Mouse (Mus musculus): ENCODE results near the gene Ltb. TPM values are rescaled to one million over a fixed set of nuclear protein-coding genes. Genes with fewer than 3 reads are reported as not detected.

Gene Ltb
- polyA plus RNA-seq, 1 experiment: 531 TPM

DNA sequence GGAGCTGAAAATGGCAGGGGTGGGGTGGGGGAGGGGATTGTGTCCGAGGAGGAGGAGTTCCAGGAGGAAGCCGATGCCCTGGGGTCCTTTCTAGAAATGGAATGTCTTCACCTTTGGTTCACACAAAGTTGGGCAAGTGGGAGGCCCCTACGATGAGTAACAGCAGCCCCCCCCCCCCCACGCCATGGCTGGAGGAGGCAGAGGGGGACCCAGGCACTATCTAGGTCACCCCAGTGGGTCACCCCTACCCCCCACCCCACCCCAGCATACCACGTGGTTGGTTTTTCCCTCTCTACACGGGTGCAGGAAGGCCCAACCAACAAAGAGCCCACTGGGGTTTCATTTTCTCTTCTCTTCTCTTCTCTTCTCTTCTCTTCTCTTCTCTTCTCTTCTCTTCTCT is 2.9 kb downstream of the Ltb start:
- WGBS: 13% methylated on average over 6 of the region's 6 CpGs
- Histone ChIP-seq H3K4me3 (ENCODE audit: extremely low read depth, insufficient read depth, insufficient read length) (peak overlapping the region; percentile 37; the same call in 1 of the 2 replicates), H3K4me1 (ENCODE audit: control insufficient read depth, insufficient read depth, insufficient read length) (peaks cover 22% of the 10 kb centered on the region; the same call in 1 of the 2 replicates)

DNA sequence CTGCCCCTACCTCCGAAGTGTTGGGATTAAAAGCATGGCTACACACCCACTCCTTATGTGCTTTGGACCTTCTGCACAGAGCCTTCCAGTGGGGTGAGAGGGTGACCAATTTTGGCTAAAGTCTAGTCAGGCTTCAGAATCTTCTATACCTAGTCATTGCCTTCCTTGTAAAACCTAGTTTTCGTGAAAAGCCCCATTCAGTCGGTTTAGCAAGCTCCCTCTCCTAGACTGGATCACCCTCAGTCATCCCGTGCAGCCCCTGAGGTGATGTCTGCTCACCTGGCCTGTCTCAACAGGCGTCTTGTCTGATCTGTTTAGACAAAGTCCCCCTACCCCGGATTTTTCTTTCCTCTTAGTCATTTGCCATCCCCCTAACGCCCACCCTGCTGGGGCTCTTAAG is 3.8 kb downstream of the Ltb start:
- WGBS: 76% methylated on average over 7 of the region's 7 CpGs
- no peak for DNase-seq (ENCODE audit: low read depth in 1 of 2, low spot score in 2 of 2)
- no peak overlapping the region for H3K27ac ChIP-seq (ENCODE audit: insufficient read depth, low read length)
- H3K27me3 ChIP-seq (ENCODE audit: control insufficient read depth, insufficient read depth, low read length): no peaks in the 10 kb centered on the region
- H3K4me3 ChIP-seq (ENCODE audit: extremely low read depth, insufficient read depth, insufficient read length): no peak overlapping the region
- H3K36me3 ChIP-seq (ENCODE audit: control insufficient read depth, insufficient read depth, low read length): peaks cover 15% of the 10 kb centered on the region
- TF ChIP-seq POLR2A (IDR thresholded peaks at IDR 0.05; ENCODE audit: low read depth, low read length) (no peak), CTCF (IDR thresholded peaks at IDR 0.05; ENCODE audit: extremely low read depth, insufficient read depth, insufficient read length, insufficient replicate concordance) (no peak)
- H3K4me1 ChIP-seq (ENCODE audit: control insufficient read depth, insufficient read depth, insufficient read length): peaks cover 26% of the 10 kb centered on the region

More for the DNA sequence above, 2.9 kb downstream of the Ltb start:
- peaks cover 15% of the 10 kb centered on the region for H3K36me3 ChIP-seq (ENCODE audit: control insufficient read depth, insufficient read depth, low read length)
- H3K27me3 ChIP-seq (ENCODE audit: control insufficient read depth, insufficient read depth, low read length): no peaks in the 10 kb centered on the region
- H3K27ac ChIP-seq (ENCODE audit: insufficient read depth, low read length): peak overlapping the region; percentile 29; the same call in 1 of the 2 replicates
- TF ChIP-seq POLR2A (IDR thresholded peaks at IDR 0.05; ENCODE audit: low read depth, low read length): no peak
- no peak for TF ChIP-seq CTCF (IDR thresholded peaks at IDR 0.05; ENCODE audit: extremely low read depth, insufficient read depth, insufficient read length, insufficient replicate concordance)
- no peak for DNase-seq (ENCODE audit: low read depth in 1 of 2, low spot score in 2 of 2)

DNA sequence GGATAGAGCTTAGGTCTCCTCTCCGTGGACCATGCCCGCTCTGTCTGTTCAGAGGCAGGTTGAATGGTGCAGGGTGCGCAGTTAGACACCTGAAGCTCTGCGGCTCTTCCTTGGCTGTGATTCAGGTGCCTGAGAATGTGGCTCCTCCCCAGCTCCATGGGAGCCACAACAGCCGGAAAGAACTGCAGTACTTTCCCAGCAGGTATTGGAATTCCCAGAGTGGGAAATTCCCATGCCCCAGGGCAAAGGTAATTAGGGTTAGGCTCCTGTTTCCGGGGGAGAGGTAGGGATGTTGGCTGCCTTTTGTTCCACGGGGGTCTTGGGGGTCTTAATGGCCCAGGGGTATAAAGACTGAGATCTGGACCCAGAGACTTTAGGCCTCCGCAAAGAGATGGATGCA is 4.7 kb downstream of the Ltb start:
- no peak overlapping the region for H3K27ac ChIP-seq (ENCODE audit: insufficient read depth, low read length)
- no peak for TF ChIP-seq CTCF (IDR thresholded peaks at IDR 0.05; ENCODE audit: extremely low read depth, insufficient read depth, insufficient read length, insufficient replicate concordance)
- TF ChIP-seq POLR2A (IDR thresholded peaks at IDR 0.05; ENCODE audit: low read depth, low read length): no peak
- H3K4me3 ChIP-seq (ENCODE audit: extremely low read depth, insufficient read depth, insufficient read length): no peak overlapping the region
- DNase-seq (ENCODE audit: low read depth in 1 of 2, low spot score in 2 of 2): no peak
- peaks cover 22% of the 10 kb centered on the region for H3K4me1 ChIP-seq (ENCODE audit: control insufficient read depth, insufficient read depth, insufficient read length)
- WGBS: 86% methylated on average over 8 of the region's 8 CpGs
- peaks cover 15% of the 10 kb centered on the region for H3K36me3 ChIP-seq (ENCODE audit: control insufficient read depth, insufficient read depth, low read length)
- no peaks in the 10 kb centered on the region for H3K27me3 ChIP-seq (ENCODE audit: control insufficient read depth, insufficient read depth, low read length)

DNA sequence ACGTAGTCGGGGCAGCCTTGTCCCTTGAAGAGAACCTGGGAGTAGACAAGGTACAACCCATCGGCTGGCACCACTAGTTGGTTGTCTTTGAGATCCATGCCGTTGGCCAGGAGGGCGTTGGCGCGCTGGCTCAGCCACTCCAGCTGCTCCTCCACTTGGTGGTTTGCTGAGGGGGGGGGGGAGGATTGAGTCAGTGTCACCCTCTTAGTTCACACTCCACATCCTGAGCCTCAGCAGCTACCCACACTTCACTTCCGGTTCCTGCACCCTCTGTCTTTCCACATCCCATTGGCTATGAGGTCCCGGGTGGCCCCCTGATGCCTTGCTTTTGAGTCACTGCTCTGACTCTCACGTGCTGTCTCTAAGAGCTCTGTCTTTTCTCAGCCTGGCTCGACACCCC is 6.2 kb downstream of the Ltb start:
- 8% methylated on average over 11 of the region's 11 CpGs for WGBS
- TF ChIP-seq POLR2A (IDR thresholded peaks at IDR 0.05; ENCODE audit: low read depth, low read length) (no peak), CTCF (IDR thresholded peaks at IDR 0.05; ENCODE audit: extremely low read depth, insufficient read depth, insufficient read length, insufficient replicate concordance) (no peak)
- H3K4me3 ChIP-seq (ENCODE audit: extremely low read depth, insufficient read depth, insufficient read length): peak overlapping the region; percentile 63
- DNase-seq (ENCODE audit: low read depth in 1 of 2, low spot score in 2 of 2): peak; percentile 68 to 75
- no peaks in the 10 kb centered on the region for H3K27me3 ChIP-seq (ENCODE audit: control insufficient read depth, insufficient read depth, low read length)
- H3K27ac ChIP-seq (ENCODE audit: insufficient read depth, low read length): peak overlapping the region; percentile 69
- H3K36me3 ChIP-seq (ENCODE audit: control insufficient read depth, insufficient read depth, low read length): peaks cover 11% of the 10 kb centered on the region
- peaks cover 26% of the 10 kb centered on the region for H3K4me1 ChIP-seq (ENCODE audit: control insufficient read depth, insufficient read depth, insufficient read length)

DNA sequence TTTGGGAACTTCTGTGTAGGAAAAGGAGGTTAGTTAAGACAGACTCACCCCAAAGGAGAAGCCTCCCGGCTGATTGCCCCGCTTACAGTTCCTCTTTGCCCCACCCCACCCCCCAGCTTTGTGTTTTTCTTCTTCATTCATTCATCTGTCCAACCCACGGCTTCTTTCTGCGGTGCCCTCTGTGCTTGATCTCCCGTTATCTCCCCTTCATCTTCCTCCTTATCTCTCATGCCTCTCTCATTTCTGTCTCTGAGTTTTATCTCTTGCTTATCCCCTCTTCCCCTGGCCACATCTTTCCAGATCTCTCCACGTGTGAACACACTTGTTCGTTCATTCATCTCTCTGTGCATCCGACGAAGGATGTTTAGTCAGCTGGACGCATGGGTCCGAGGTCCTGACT is 6.9 kb downstream of the Ltb start:
- peak in 1 of 2 experiments; percentile 50 for DNase-seq (ENCODE audit: low read depth in 1 of 2, low spot score in 2 of 2)
- H3K27me3 ChIP-seq (ENCODE audit: control insufficient read depth, insufficient read depth, low read length): no peaks in the 10 kb centered on the region
- WGBS: 6% methylated on average over 11 of the region's 11 CpGs
- no peak for TF ChIP-seq CTCF (IDR thresholded peaks at IDR 0.05; ENCODE audit: extremely low read depth, insufficient read depth, insufficient read length, insufficient replicate concordance)
- no peak for TF ChIP-seq POLR2A (IDR thresholded peaks at IDR 0.05; ENCODE audit: low read depth, low read length)
- H3K36me3 ChIP-seq (ENCODE audit: control insufficient read depth, insufficient read depth, low read length): peaks cover 5% of the 10 kb centered on the region
- H3K4me1 ChIP-seq (ENCODE audit: control insufficient read depth, insufficient read depth, insufficient read length): peaks cover 26% of the 10 kb centered on the region
- H3K27ac ChIP-seq (ENCODE audit: insufficient read depth, low read length): peak overlapping the region; percentile 69
- H3K4me3 ChIP-seq (ENCODE audit: extremely low read depth, insufficient read depth, insufficient read length): peak overlapping the region; percentile 63

DNA sequence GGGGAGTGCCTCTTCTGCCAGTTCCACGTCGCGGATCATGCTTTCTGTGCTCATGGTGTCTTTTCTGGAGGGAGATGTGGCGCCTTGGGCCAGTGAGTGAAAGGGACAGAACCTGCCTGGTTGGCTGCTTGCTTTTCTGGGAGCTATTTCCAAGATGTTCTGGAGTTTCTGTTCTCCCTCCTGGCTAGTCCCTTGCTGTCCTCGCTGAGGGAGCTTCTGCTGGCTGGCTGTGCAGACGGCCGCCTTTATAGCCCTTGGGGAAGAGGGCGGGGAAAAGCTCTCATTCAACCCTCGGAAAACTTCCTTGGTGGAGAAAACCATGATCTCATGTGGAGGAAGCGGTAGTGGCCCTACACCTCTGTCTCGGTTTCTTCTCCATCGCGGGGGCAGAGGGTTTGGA is 7.5 kb downstream of the Ltb start, which contains the start of gene Tnf:
Gene Tnf, minus strand, starts transcription at position 221 of the 400 bp plus-strand sequence.
- peak within 1 kb of the TSS; percentile 69 for H3K27ac ChIP-seq (ENCODE audit: insufficient read depth, low read length)
- peak within 1 kb of the TSS; percentile 63 for H3K4me3 ChIP-seq (ENCODE audit: extremely low read depth, insufficient read depth, insufficient read length)
- H3K27me3 ChIP-seq (ENCODE audit: control insufficient read depth, insufficient read depth, low read length): no peaks in the 10 kb centered on the region
- H3K4me1 ChIP-seq (ENCODE audit: control insufficient read depth, insufficient read depth, insufficient read length): peaks cover 24% of the 10 kb centered on the region
- 4% methylated on average over 13 of the region's 13 CpGs for WGBS
- TF ChIP-seq POLR2A (IDR thresholded peaks at IDR 0.05; ENCODE audit: low read depth, low read length): peak; percentile 93
- TF ChIP-seq CTCF (IDR thresholded peaks at IDR 0.05; ENCODE audit: extremely low read depth, insufficient read depth, insufficient read length, insufficient replicate concordance): no peak
- H3K36me3 ChIP-seq (ENCODE audit: control insufficient read depth, insufficient read depth, low read length): peaks cover 3% of the 10 kb centered on the region; the same call in 1 of the 2 replicates
- DNase-seq (ENCODE audit: low read depth in 1 of 2, low spot score in 2 of 2): peak in 1 of 2 experiments; percentile 73

DNA sequence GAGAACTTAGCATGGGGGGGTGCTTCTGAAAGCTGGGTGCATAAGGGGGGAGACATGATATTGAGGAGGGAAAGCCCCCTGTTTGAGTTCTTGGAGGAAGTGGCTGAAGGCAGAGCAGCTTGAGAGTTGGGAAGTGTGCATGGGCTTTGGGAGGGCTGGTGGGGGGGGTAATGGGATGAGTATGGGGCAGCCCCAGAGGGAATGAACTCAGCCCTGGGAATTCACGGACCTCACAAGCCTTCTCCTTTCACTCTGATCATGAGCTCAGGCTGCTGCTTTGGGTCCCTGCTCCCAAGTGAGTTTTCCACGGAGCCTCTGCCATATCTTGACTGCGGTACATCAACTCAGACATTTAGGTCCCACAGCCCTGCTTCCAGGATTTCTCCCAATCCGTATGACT is 8.2 kb downstream of the Ltb start:
- Histone ChIP-seq H3K27me3 (ENCODE audit: control insufficient read depth, insufficient read depth, low read length) (no peaks in the 10 kb centered on the region), H3K4me1 (ENCODE audit: control insufficient read depth, insufficient read depth, insufficient read length) (peaks cover 24% of the 10 kb centered on the region), H3K4me3 (ENCODE audit: extremely low read depth, insufficient read depth, insufficient read length) (peak overlapping the region; percentile 25; the same call in 1 of the 2 replicates), H3K27ac (ENCODE audit: insufficient read depth, low read length) (peak overlapping the region; percentile 69; the same call in 1 of the 2 replicates), H3K36me3 (ENCODE audit: control insufficient read depth, insufficient read depth, low read length) (peaks cover 3% of the 10 kb centered on the region; the same call in 1 of the 2 replicates)
- WGBS: 88% methylated on average over 4 of the region's 4 CpGs
- DNase-seq (ENCODE audit: low read depth in 1 of 2, low spot score in 2 of 2): no peak
- TF ChIP-seq POLR2A (IDR thresholded peaks at IDR 0.05; ENCODE audit: low read depth, low read length): no peak
- TF ChIP-seq CTCF (IDR thresholded peaks at IDR 0.05; ENCODE audit: extremely low read depth, insufficient read depth, insufficient read length, insufficient replicate concordance): no peak

All from spleen, adult 2 months (tissue).